Mouse (Mus musculus) small intestine, adult 2 months (tissue): Measurements from ENCODE around the gene Cyfip2. TPM values are rescaled to one million over a fixed set of nuclear protein-coding genes. Genes with fewer than 3 reads are reported as not detected.

Source experiments
- H3K27ac ChIP-seq: fragments of 200-500 bp; 2 replicates; pipeline ENCODE4 v1.5.1; 2012; ENCODE audit warnings: low read depth, low read length, control low read depth, inconsistent platforms; ENCODE audit not compliant: insufficient read depth
- H3K27me3 ChIP-seq: fragments of 200-500 bp; 2 replicates; pipeline ENCODE4 v1.6.1; 2012; ENCODE audit warnings: mild to moderate bottlenecking, moderate library complexity, low read length, inconsistent platforms; ENCODE audit not compliant: control insufficient read depth, insufficient read depth
- H3K36me3 ChIP-seq: fragments of 200-500 bp; 2 replicates; pipeline ENCODE4 v1.6.1; 2012; ENCODE audit warnings: mild to moderate bottlenecking, low read length, control low read depth, inconsistent platforms; ENCODE audit not compliant: control insufficient read depth, insufficient read depth
- H3K4me1 ChIP-seq: fragments of 200-500 bp; 2 replicates; pipeline ENCODE4 v1.6.1; 2012; ENCODE audit warnings: low read length, inconsistent platforms, mixed read lengths; ENCODE audit not compliant: control insufficient read depth, insufficient read depth, insufficient read length
- H3K4me3 ChIP-seq: fragments of 200-500 bp; 2 replicates; pipeline ENCODE4 v1.5.1; 2012; ENCODE audit warnings: low read depth, mild to moderate bottlenecking, control low read depth, inconsistent platforms, low read length, moderate library complexity
- CTCF ChIP-seq: fragments of 200-500 bp; IDR thresholded peaks from 2 replicates; pipeline ENCODE4 v1.5.1; 2012; ENCODE audit warnings: low read depth, mild to moderate bottlenecking, control low read depth, inconsistent platforms, low read length, moderate library complexity, mixed read lengths; ENCODE audit not compliant: insufficient replicate concordance, insufficient read length; ENCODE audit errors: extremely low read depth
- POLR2A ChIP-seq: fragments of 200-500 bp; IDR thresholded peaks from 2 replicates; pipeline ENCODE4 v1.6.1; 2012; ENCODE audit warnings: low read depth, mild to moderate bottlenecking, control low read depth, inconsistent platforms, low read length, moderate library complexity
- WGBS: fragments of 180-500 bp; shearing (Covaris S2); methylation state at CpG from one replicate; pipeline ENCODE4 v1.1.7; 2018; 5-methylcytosine and 5-hydroxymethylcytosine counted together
- polyA plus RNA-seq: library from polyadenylated mRNA; depleted of rRNA; stranded (reverse); fragments of >200 nt; gene quantifications from 2 replicates; pipeline ENCODE4 v1.2.3, GENCODE M21; 2012

Cyfip2 gene
- polyA plus RNA-seq, 1 experiment = 3.8 TPM

DNA sequence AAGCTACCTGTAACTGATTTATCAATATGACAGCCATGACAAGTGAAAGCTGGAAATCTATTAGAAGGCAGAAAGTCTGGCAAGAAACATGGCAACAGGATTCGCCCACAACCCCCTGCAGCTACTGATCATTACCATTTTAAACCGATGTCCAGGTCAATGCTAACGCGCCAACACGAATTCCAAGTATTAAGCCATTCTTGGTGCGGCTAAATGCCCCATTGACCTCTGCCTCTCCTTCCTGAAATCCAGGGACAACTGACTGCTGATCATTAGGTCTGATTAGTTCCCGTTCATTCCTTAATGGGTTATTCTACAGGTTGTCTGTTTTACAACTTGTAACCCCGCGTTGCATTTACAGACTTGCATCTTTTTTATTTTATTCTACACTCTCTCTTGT is 95.0 kb downstream of the Cyfip2 start:
- Histone ChIP-seq H3K4me3 (no peak overlapping the region), H3K27me3 (no peaks in the 10 kb centered on the region), H3K36me3 (no peaks in the 10 kb centered on the region), H3K4me1 (no peaks in the 10 kb centered on the region; the same call in 1 of the 2 replicates), H3K27ac (no peak overlapping the region)
- TF ChIP-seq CTCF = no peak
- TF ChIP-seq POLR2A = no peak
- 86% methylated on average over 9 of the region's 9 CpGs for WGBS

DNA sequence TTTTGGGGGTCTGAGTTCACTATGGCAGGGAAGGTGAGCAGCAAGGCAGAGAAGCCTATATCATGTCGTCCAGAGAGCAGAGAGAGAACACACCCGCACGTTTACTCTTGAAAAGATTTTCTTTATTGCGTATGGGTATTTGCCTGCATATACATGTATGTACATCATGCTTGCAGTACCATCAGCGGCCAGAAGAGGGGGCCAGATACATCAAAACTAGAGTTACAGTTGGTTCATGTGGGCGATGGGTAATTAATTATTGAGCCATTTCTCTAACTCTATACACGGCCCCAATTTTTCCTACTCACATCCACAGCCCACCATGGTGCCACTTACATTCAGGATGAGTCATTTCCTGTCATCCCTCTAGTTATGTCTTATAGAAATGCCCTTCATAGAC is 96.0 kb downstream of the Cyfip2 start:
- Histone ChIP-seq H3K36me3 (no peaks in the 10 kb centered on the region), H3K4me3 (no peak overlapping the region), H3K27ac (no peak overlapping the region), H3K4me1 (no peaks in the 10 kb centered on the region; the same call in 1 of the 2 replicates), H3K27me3 (no peaks in the 10 kb centered on the region)
- TF ChIP-seq CTCF (0 out of 2 replicates have a peak, but pooled peaks have one; percentile 7), POLR2A (no peak)
- 70% methylated on average over 7 of the region's 7 CpGs for WGBS

DNA sequence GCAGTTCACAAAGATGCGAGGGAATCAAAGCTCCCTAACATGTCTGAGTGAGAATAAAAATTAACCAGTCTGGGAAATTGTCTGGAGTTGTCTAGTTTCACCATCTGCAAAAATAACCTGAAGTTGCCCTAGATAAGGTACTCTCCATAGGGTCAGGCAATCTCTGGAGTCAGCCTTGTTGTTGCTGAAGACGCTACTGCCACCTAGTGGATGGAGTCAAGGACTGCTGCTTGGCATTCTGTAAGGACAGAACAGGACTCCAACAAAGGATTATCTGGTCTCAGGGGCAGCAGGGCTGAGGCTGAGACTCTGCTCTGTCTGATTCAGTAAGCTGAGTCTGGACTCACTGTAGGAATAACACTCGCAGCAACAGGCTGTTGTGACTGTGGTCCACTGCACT is 97.3 kb downstream of the Cyfip2 start:
- H3K4me3 ChIP-seq = no peak overlapping the region
- WGBS = 14% methylated on average over 3 of the region's 3 CpGs
- H3K4me1 ChIP-seq = no peaks in the 10 kb centered on the region; the same call in 1 of the 2 replicates
- H3K36me3 ChIP-seq = no peaks in the 10 kb centered on the region
- no peaks in the 10 kb centered on the region for H3K27me3 ChIP-seq
- H3K27ac ChIP-seq = 0 out of 2 replicates have a peak overlapping the region, but pooled peaks have one; percentile 80
- TF ChIP-seq POLR2A (no peak), CTCF (peak; percentile 79; the same call in 1 of the 2 replicates)

DNA sequence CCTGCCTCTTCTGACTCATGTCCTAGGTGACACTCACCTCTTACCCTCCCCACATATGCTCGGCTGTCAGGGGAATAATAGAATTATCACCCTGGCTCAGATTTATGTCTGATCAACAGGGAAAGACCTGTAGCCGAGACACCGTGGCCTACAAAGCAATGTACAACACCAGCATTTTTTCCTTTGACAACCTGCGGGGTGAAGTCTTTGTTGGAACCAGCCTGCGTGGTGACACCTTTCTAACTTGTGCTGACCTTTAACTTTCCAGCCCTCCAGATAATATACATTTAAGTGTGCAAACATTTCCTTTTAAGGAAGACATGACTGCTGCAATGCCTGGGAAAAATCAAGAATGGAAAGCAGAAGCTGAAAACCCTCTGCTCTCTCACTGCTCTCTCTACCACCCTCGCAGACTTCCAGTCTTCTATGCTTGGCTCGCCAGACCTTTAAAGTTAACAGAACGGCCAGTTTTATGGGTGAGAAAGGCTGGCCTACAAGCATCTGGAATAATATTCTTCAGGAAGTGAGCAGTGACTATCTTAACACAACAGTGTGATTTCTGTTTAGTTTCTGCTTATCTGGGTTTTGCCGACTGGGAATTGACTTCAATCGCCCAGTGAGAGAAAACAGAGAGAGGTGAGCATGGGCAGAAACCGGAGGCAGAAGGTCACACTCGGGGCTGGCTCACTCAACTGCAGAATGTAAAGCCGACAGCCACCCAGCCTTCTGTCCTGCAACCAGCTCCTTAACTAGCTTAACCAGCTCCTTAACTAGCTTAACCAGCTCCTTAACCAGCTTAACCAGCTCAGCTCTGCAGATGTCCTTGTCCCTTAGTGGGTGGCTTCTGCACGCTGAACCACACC is 98.1 kb downstream of the Cyfip2 start:
- Histone ChIP-seq H3K27me3 (no peaks in the 10 kb centered on the region), H3K4me1 (no peaks in the 10 kb centered on the region; the same call in 1 of the 2 replicates), H3K36me3 (no peaks in the 10 kb centered on the region), H3K4me3 (no peak overlapping the region), H3K27ac (peak overlapping the region; percentile 80)
- TF ChIP-seq POLR2A (no peak), CTCF (no peak)
- WGBS = 26% methylated on average over 14 of the region's 14 CpGs

DNA sequence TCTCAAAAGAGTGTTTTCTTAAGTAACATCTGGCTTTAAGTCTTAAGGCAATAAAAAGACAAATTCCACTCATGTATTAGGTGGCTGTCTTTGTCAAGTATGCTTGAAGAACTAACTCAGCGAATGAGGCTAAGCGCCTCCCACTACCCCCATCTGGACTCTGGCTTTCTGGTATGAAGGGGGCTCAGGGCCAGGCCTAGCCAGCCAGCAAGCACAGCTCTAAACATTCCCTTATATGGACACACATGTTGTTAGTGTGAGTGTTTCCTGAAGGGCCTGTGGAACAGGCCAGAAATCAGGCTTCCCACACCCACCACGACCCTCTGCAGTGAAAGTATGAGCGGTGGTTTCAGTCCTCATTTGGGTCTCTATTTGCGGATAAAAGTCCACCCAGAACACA is 98.8 kb downstream of the Cyfip2 start:
- peak overlapping the region; percentile 80 for H3K27ac ChIP-seq
- TF ChIP-seq CTCF = no peak
- TF ChIP-seq POLR2A = no peak
- no peaks in the 10 kb centered on the region for H3K36me3 ChIP-seq
- no peaks in the 10 kb centered on the region for H3K27me3 ChIP-seq
- WGBS = 73% methylated on average over 5 of the region's 5 CpGs
- no peaks in the 10 kb centered on the region; the same call in 1 of the 2 replicates for H3K4me1 ChIP-seq
- no peak overlapping the region for H3K4me3 ChIP-seq

DNA sequence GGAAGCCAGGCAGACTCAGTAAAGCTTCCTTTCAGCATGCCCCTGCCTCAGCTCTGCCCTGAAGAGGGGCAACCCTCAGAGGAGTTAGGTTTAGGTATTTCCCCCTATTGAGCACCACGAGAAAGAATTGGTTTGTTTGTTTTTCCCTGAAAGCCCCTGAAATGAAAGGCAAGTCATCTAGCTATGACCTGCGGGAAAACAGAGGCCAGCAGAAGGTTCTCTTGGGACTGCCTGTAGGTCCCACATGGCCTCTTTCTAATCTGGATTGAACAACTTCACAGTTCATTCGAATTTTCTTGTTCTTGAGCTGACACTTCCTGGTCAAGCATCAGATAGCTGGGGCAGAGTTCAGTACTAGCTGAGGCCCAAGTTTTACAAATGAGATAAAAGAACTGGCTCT is 100.8 kb downstream of the Cyfip2 start:
- Histone ChIP-seq H3K27me3 (no peaks in the 10 kb centered on the region), H3K4me1 (no peaks in the 10 kb centered on the region; the same call in 1 of the 2 replicates), H3K36me3 (no peaks in the 10 kb centered on the region), H3K4me3 (no peak overlapping the region), H3K27ac (no peak overlapping the region)
- 19% methylated on average over 3 of the region's 3 CpGs for WGBS
- TF ChIP-seq POLR2A (no peak), CTCF (no peak)

DNA sequence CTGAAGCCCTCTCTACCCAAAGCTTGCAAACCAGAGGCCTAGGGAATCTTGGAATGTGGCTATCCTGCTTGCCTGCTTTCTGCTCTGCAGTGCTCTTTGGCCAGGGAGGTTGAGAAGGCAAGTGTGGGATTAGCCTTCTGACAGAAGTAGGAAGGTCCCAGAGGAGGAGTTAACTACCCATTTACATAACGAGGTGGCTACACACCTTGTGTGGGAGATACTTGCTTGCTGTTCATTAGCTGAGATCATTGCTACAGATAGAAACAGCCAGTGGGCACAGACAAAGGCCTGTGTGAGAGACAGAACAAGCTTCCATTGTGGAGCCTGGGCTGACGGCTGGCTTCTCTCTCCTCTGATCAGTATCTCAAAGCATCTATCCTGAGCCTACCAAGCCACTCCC is 102.8 kb downstream of the Cyfip2 start:
- Histone ChIP-seq H3K27ac (no peak overlapping the region), H3K27me3 (no peaks in the 10 kb centered on the region), H3K4me3 (no peak overlapping the region), H3K36me3 (no peaks in the 10 kb centered on the region), H3K4me1 (no peaks in the 10 kb centered on the region; the same call in 1 of the 2 replicates)
- 48% methylated on average over 2 of the region's 2 CpGs for WGBS
- TF ChIP-seq POLR2A (no peak), CTCF (no peak)
